Mouse (Mus musculus): ENCODE data around the gene Lsamp. TPM values are rescaled to one million over a fixed set of nuclear protein-coding genes. Genes with fewer than 3 reads are reported as not detected.
"Not testable (repeated sequence)": the region's sequence is repeated elsewhere in the genome, so short reads cannot be mapped to it uniquely, and the experiment has no call there.

The Lsamp gene
- polyA plus RNA-seq, 1 experiment from 2014 or later, result 21.5 TPM

DNA sequence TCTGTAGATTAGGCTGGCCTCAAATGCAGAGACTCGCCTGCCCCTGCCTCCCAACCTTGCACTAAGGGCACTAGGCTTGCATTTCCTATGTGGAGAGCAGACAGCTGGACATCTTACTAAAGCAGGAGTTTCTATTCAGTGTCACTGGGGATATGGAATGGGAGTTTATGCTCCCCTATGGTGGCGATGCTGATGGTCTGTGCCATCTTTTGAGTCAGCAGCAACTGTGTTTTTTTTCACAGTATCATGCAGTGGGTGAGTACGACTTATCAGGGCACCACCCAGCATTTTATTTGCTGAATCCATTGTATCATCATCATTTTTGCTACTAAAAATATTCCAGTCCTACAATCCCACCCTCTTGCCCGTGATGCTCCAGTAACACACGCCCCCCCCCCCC, 1992.7 kb downstream of the Lsamp start:
- 81% methylated on average over 5 of the region's 5 CpGs for WGBS
- Histone ChIP-seq H3K4me2 (ENCODE audit: low read depth, low read length, severe bottlenecking) (no peak overlapping the region), H3K4me3 (ENCODE audit: low read depth, low read length) (no peak overlapping the region), H3K4me1 (replicated peaks; ENCODE audit: control insufficient read depth, insufficient read depth, low read length) (no peaks in the 10 kb centered on the region), H3K27ac (ENCODE audit: low read depth, low read length) (no peak overlapping the region), H3K36me3 (ENCODE audit: control insufficient read depth, insufficient read depth, low read length) (no peaks in the 10 kb centered on the region), H3K9me3 (ENCODE audit: control insufficient read depth, low read length) (no peaks in the 10 kb centered on the region), H3K27me3 (ENCODE audit: control insufficient read depth, insufficient read depth, low read length) (no peaks in the 10 kb centered on the region), H3K9ac (ENCODE audit: low read length) (no peak overlapping the region)
- DNase-seq (ENCODE audit: low spot score), result no peak
- no peak for ATAC-seq (replicated peaks; ENCODE audit: low FRiP score)

DNA sequence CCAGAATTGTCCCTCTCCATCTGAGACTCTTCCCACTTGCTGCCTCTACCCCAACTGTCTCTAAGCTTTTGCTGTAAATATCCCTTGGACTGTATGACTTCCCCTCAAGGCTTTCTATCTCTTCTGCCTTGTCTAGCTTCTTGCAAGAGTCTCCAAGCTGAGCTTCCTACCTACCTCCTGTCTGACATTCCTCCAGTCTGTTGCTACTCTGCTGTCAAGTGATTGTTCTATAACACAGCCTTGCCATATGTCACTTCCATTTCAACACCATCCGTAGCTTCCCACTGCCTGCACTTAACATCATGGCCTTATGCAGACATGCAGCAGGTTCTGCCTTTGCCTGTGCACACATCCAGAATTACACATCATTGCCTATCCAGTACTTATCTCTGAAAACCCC, 2012.8 kb downstream of the Lsamp start:
- H3K4me3 ChIP-seq (ENCODE audit: low read depth, low read length), result no peak overlapping the region
- DNase-seq (ENCODE audit: low spot score), result no peak

DNA sequence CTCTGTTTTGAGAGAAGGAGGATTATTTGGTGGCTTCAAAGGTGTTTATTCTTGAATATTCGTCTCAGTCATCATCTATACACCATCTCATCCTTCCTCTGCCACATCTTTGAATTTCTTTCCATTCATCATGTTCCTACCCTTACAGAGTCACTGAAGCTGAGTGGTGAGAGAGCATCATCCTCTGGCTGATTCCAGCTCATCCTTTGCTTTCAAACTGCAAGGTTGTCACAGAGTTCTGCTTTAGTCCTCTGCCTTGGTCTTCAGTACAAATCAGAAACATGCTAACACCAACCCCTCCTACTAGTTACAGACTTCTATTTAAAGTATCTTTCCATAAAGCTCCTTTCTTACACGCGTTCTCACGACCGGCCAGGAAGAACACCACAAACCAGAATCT, 2018.8 kb downstream of the Lsamp start:
- Histone ChIP-seq H3K4me1 (replicated peaks; ENCODE audit: control insufficient read depth, insufficient read depth, low read length) (no peaks in the 10 kb centered on the region), H3K27ac (ENCODE audit: low read depth, low read length) (no peak overlapping the region), H3K36me3 (ENCODE audit: control insufficient read depth, insufficient read depth, low read length) (no peaks in the 10 kb centered on the region), H3K9ac (ENCODE audit: low read length) (no peak overlapping the region), H3K9me3 (ENCODE audit: control insufficient read depth, low read length) (no peaks in the 10 kb centered on the region), H3K4me2 (ENCODE audit: low read depth, low read length, severe bottlenecking) (no peak overlapping the region), H3K27me3 (ENCODE audit: control insufficient read depth, insufficient read depth, low read length) (no peaks in the 10 kb centered on the region), H3K4me3 (ENCODE audit: low read depth, low read length) (no peak overlapping the region)
- no peak for DNase-seq (ENCODE audit: low spot score)
- 90% methylated on average over 5 of the region's 5 CpGs for WGBS
- no peak for ATAC-seq (replicated peaks; ENCODE audit: low FRiP score)

More for the DNA sequence above, 2012.8 kb downstream of the Lsamp start:
- Histone ChIP-seq H3K4me2 (ENCODE audit: low read depth, low read length, severe bottlenecking) (no peak overlapping the region), H3K4me1 (replicated peaks; ENCODE audit: control insufficient read depth, insufficient read depth, low read length) (no peaks in the 10 kb centered on the region), H3K36me3 (ENCODE audit: control insufficient read depth, insufficient read depth, low read length) (no peaks in the 10 kb centered on the region), H3K27ac (ENCODE audit: low read depth, low read length) (no peak overlapping the region), H3K9ac (ENCODE audit: low read length) (no peak overlapping the region), H3K27me3 (ENCODE audit: control insufficient read depth, insufficient read depth, low read length) (no peaks in the 10 kb centered on the region), H3K9me3 (ENCODE audit: control insufficient read depth, low read length) (no peaks in the 10 kb centered on the region)
- ATAC-seq (replicated peaks; ENCODE audit: low FRiP score), result no peak
- WGBS, result 86% methylated on average over 1 of the region's 1 CpGs

DNA sequence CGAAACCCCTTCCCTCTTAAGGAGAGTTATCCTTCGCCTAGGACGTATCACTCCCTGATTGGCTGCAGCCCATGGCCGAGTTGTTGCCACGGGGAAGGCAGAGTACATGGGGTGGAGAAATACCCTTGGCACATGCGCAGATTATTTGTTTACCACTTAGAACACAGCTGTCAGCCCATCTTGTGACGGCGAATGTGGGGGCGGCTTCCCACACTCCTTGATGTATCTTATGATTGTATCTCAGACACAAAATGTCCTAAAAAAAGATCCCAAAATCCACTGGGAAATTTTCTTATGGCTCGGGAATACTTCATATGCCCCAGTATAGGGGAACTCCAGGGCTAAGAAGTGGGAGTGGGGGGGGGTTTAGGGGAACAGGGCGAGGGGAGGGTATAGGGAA, 2019.3 kb downstream of the Lsamp start:
- not testable (repeated sequence) for H3K4me1 ChIP-seq (replicated peaks; ENCODE audit: control insufficient read depth, insufficient read depth, low read length); H3K4me2 ChIP-seq (ENCODE audit: low read depth, low read length, severe bottlenecking); H3K4me3 ChIP-seq (ENCODE audit: low read depth, low read length); H3K36me3 ChIP-seq (ENCODE audit: control insufficient read depth, insufficient read depth, low read length); H3K27ac ChIP-seq (ENCODE audit: low read depth, low read length); H3K27me3 ChIP-seq (ENCODE audit: control insufficient read depth, insufficient read depth, low read length); DNase-seq (ENCODE audit: low spot score); H3K9ac ChIP-seq (ENCODE audit: low read length); ATAC-seq (replicated peaks; ENCODE audit: low FRiP score); H3K9me3 ChIP-seq (ENCODE audit: control insufficient read depth, low read length)
- WGBS, result 93% methylated on average over 8 of the region's 11 CpGs

DNA sequence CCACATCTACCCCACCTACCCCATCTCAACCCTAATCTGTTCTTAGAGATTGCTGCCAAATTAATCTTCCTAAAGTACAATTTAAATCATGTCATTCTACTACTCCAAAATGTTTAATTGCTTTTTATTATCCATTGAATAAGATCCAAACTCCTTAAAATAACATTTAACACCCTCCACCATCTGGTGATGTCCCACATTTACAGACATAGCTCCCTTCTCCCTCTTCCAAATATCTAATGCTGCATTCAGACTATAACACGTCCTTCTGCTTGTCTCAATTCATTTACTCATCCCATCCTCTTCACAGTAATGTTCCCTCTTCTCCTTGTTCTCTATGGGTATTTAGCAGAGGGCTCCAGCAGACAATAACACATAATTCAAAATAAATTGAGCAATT, 2020.0 kb downstream of the Lsamp start:
- no peaks in the 10 kb centered on the region for H3K4me1 ChIP-seq (replicated peaks; ENCODE audit: control insufficient read depth, insufficient read depth, low read length)
- no peak for ATAC-seq (replicated peaks; ENCODE audit: low FRiP score)

DNA sequence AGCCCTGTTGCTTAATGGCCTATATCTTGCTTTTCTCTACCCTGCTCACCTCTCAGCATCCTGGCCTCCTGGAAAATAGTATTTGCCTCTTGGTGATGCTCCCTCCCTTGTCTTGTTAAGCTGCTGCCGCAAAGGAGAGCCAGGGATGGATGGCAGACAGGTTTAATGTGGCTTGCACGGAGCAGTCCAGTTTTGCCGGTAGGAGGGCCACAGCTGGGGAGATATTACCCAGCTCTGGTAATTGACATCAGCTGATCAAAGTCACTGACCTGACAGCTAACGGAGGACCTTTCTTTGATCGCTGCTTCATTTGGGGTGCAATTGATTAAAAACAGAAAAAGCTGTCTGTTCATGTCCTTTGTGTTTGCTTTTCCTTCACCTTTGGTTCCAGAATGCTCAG, 2030.8 kb downstream of the Lsamp start:
- no peak overlapping the region for H3K4me2 ChIP-seq (ENCODE audit: low read depth, low read length, severe bottlenecking)
- H3K9ac ChIP-seq (ENCODE audit: low read length), result no peak overlapping the region
- ATAC-seq (replicated peaks; ENCODE audit: low FRiP score) (no peak), DNase-seq (ENCODE audit: low spot score) (no peak)
- no peaks in the 10 kb centered on the region for H3K4me1 ChIP-seq (replicated peaks; ENCODE audit: control insufficient read depth, insufficient read depth, low read length)
- H3K9me3 ChIP-seq (ENCODE audit: control insufficient read depth, low read length), result no peaks in the 10 kb centered on the region
- 42% methylated on average over 5 of the region's 5 CpGs for WGBS
- H3K36me3 ChIP-seq (ENCODE audit: control insufficient read depth, insufficient read depth, low read length), result no peaks in the 10 kb centered on the region
- H3K27me3 ChIP-seq (ENCODE audit: control insufficient read depth, insufficient read depth, low read length), result no peaks in the 10 kb centered on the region
- H3K4me3 ChIP-seq (ENCODE audit: low read depth, low read length), result no peak overlapping the region
- no peak overlapping the region for H3K27ac ChIP-seq (ENCODE audit: low read depth, low read length)

More for the DNA sequence above, 2020.0 kb downstream of the Lsamp start:
- H3K36me3 ChIP-seq (ENCODE audit: control insufficient read depth, insufficient read depth, low read length), result no peaks in the 10 kb centered on the region
- no peaks in the 10 kb centered on the region for H3K27me3 ChIP-seq (ENCODE audit: control insufficient read depth, insufficient read depth, low read length)
- no peaks in the 10 kb centered on the region for H3K9me3 ChIP-seq (ENCODE audit: control insufficient read depth, low read length)
- H3K4me2 ChIP-seq (ENCODE audit: low read depth, low read length, severe bottlenecking), result no peak overlapping the region
- H3K9ac ChIP-seq (ENCODE audit: low read length), result no peak overlapping the region
- 80% methylated on average over 1 of the region's 1 CpGs for WGBS
- no peak overlapping the region for H3K4me3 ChIP-seq (ENCODE audit: low read depth, low read length)
- no peak for DNase-seq (ENCODE audit: low spot score)
- H3K27ac ChIP-seq (ENCODE audit: low read depth, low read length), result no peak overlapping the region

DNA sequence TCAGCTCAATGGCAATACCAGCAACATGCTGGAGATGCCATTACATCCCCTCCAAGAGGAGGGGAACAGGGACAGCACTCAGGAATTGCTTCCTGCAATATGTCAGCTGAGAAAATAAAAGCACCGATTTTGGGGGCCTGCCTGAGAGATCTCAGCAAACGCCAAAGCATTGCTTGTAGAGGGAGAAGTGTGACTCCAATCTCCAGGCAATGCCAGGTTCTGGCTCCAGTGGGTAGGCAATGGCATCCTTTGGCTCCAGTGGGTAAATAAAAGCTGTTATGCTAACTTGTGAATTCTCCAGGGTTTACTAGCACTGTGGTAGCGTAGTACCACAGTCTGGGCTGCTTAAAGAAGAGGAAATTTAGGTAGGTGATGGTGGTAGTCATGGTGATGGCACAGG, 2031.3 kb downstream of the Lsamp start:
- ATAC-seq (replicated peaks; ENCODE audit: low FRiP score) (no peak), DNase-seq (ENCODE audit: low spot score) (no peak)
- H3K9me3 ChIP-seq (ENCODE audit: control insufficient read depth, low read length), result no peaks in the 10 kb centered on the region
- no peak overlapping the region for H3K4me2 ChIP-seq (ENCODE audit: low read depth, low read length, severe bottlenecking)
- H3K27ac ChIP-seq (ENCODE audit: low read depth, low read length), result no peak overlapping the region
- no peaks in the 10 kb centered on the region for H3K4me1 ChIP-seq (replicated peaks; ENCODE audit: control insufficient read depth, insufficient read depth, low read length)
- 80% methylated on average over 3 of the region's 3 CpGs for WGBS
- H3K4me3 ChIP-seq (ENCODE audit: low read depth, low read length), result no peak overlapping the region
- H3K9ac ChIP-seq (ENCODE audit: low read length), result no peak overlapping the region
- H3K36me3 ChIP-seq (ENCODE audit: control insufficient read depth, insufficient read depth, low read length), result no peaks in the 10 kb centered on the region
- H3K27me3 ChIP-seq (ENCODE audit: control insufficient read depth, insufficient read depth, low read length), result no peaks in the 10 kb centered on the region

DNA sequence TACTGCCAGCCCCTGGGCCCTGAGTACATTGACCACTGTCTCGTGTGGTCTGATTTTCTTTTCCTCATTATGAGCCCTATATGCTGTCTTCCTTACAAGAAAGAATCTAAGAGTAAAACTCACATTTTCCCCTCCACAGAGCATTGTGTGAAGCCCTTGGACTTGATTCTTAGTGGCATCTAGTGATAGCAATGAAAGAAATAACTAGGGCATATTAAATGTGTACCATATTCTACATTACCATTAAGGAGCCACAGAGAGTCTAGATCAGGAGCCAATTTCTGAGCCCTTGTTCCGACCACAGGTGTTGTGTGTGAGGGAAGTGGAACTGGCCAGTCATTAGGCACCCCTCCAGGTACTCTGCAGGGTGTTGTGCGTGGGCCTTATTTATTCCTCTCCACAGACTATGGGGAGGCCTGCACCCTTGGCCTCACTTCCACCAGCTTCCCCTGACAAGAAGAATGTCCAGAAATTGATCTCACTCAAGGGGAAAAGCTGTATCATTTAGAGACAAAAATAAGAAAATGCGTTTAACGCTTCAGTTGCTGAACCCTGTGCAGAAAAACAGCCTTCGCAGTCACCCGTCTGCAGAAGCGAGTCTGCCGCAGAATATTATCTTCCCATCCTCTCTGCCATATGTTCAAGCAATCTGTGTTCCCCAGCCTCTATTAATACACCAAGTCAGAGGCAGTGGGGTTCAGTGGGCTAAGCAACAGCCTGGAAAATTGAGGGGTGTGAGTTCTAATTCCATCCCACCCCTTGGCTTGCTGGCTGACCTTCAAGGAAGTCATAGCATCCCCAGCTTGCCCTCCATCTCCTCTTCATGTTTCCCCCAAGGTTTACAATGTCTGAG, 2032.9 kb downstream of the Lsamp start:
- Histone ChIP-seq H3K4me2 (ENCODE audit: low read depth, low read length, severe bottlenecking) (no peak overlapping the region), H3K9ac (ENCODE audit: low read length) (no peak overlapping the region), H3K36me3 (ENCODE audit: control insufficient read depth, insufficient read depth, low read length) (no peaks in the 10 kb centered on the region), H3K27me3 (ENCODE audit: control insufficient read depth, insufficient read depth, low read length) (no peaks in the 10 kb centered on the region), H3K4me1 (replicated peaks; ENCODE audit: control insufficient read depth, insufficient read depth, low read length) (no peaks in the 10 kb centered on the region), H3K4me3 (ENCODE audit: low read depth, low read length) (no peak overlapping the region), H3K9me3 (ENCODE audit: control insufficient read depth, low read length) (no peaks in the 10 kb centered on the region), H3K27ac (ENCODE audit: low read depth, low read length) (no peak overlapping the region)
- DNase-seq (ENCODE audit: low spot score) (no peak), ATAC-seq (replicated peaks; ENCODE audit: low FRiP score) (no peak)
- 86% methylated on average over 9 of the region's 9 CpGs for WGBS

DNA sequence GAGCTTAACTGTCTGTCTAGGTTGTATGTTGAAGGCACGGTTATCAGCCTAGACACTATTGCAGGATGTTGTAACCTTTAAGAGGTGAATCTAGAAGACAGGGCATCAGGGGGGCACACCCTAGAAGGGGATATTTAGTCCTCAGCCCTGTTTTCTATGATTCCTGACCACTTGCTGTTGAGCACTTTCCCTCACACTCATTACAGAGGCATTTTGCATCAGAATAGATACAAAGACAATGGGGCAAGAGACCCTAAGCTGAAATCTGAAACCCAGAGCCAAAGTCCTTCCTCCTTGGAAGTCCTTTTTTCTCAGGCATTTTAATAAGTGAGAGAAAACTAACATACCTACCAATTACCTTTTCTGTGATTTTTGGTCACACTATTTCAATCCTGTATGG, 2038.4 kb downstream of the Lsamp start:
- no peak overlapping the region for H3K27ac ChIP-seq (ENCODE audit: low read depth, low read length)
- peaks cover 3% of the 10 kb centered on the region; the same call in 1 of the 2 replicates for H3K4me1 ChIP-seq (replicated peaks; ENCODE audit: control insufficient read depth, insufficient read depth, low read length)
- H3K27me3 ChIP-seq (ENCODE audit: control insufficient read depth, insufficient read depth, low read length), result no peaks in the 10 kb centered on the region
- H3K4me3 ChIP-seq (ENCODE audit: low read depth, low read length), result no peak overlapping the region
- ATAC-seq (replicated peaks; ENCODE audit: low FRiP score) (no peak), DNase-seq (ENCODE audit: low spot score) (no peak)
- H3K4me2 ChIP-seq (ENCODE audit: low read depth, low read length, severe bottlenecking), result no peak overlapping the region
- no peaks in the 10 kb centered on the region for H3K9me3 ChIP-seq (ENCODE audit: control insufficient read depth, low read length)
- 36% methylated on average over 1 of the region's 1 CpGs for WGBS
- no peaks in the 10 kb centered on the region for H3K36me3 ChIP-seq (ENCODE audit: control insufficient read depth, insufficient read depth, low read length)
- no peak overlapping the region for H3K9ac ChIP-seq (ENCODE audit: low read length)

Measured in forebrain, embryonic 11.5 days (tissue).